Mouse (Mus musculus) brain, embryonic 14.5 days (tissue): ENCODE measurements around the gene Aldoc.

Experiments
- CTCF ChIP-seq: fragments of 200-500 bp; IDR thresholded peaks from 2 replicates; pipeline ENCODE4 v1.5.1; 2012; ENCODE audit warnings: inconsistent platforms, mild to moderate bottlenecking, moderate library complexity, borderline replicate concordance; ENCODE audit not compliant: insufficient read depth, insufficient read length; ENCODE audit errors: extremely low read depth
- POLR2A ChIP-seq: fragments of 200-500 bp; IDR thresholded peaks from 2 replicates; pipeline ENCODE4 v1.6.1; 2012; ENCODE audit warnings: mild to moderate bottlenecking, inconsistent platforms, borderline replicate concordance; ENCODE audit not compliant: poor library complexity, insufficient read depth, insufficient read length, severe bottlenecking; ENCODE audit errors: extremely low read depth

GRCm38 (mm10) chr11:78355471-78356238, 32.9 kb downstream of the Aldoc start:
- TF ChIP-seq CTCF (peak; percentile 86), POLR2A (no peak)
